Mouse (Mus musculus) heart, postnatal 0 days (tissue): Measurements from ENCODE around the gene Lgals9. TPM values are rescaled to one million over a fixed set of nuclear protein-coding genes. Genes with fewer than 3 reads are reported as not detected.
A peak's percentile ranks its signal among the peaks of the same experiment; 100 is the strongest.

ENCODE experiments used
- ATAC-seq: fragments of 200-750 bp; cut with Nextera tagmentation; 2 replicates; pipeline ENCODE4 v1.8.0; 2017; ENCODE audit warnings: low read depth, moderate number of reproducible peaks, moderate library complexity; ENCODE audit not compliant: insufficient read depth
- DNase-seq: peaks from one replicate; pipeline ENCODE4 v3.0.0-alpha.2; 2016; ENCODE audit warnings: low spot score
- H3K27ac ChIP-seq: fragments of 300-500 bp; sonication (generic); 2 replicates; pipeline ENCODE4 v1.5.1; 2014; ENCODE audit warnings: low read depth, mild to moderate bottlenecking
- H3K27me3 ChIP-seq: fragments of 300-500 bp; sonication (generic); 2 replicates; pipeline ENCODE4 v1.6.1; 2014; ENCODE audit warnings: low read length, mixed read lengths; ENCODE audit not compliant: control insufficient read depth, insufficient read depth
- H3K36me3 ChIP-seq: fragments of 300-500 bp; sonication (generic); replicated peaks from 2 replicates; pipeline ENCODE4 v1.6.1; 2014; ENCODE audit warnings: low read length, mixed read lengths; ENCODE audit not compliant: control insufficient read depth, insufficient read depth
- H3K4me1 ChIP-seq: fragments of 300-500 bp; sonication (generic); 2 replicates; pipeline ENCODE4 v1.6.1; 2014; ENCODE audit warnings: antibody characterized with exemption; ENCODE audit not compliant: control insufficient read depth, insufficient read depth
- H3K4me2 ChIP-seq: fragments of 300-500 bp; sonication (generic); 2 replicates; pipeline ENCODE4 v1.6.1; 2014; ENCODE audit warnings: low read depth, mild to moderate bottlenecking, low read length, moderate library complexity
- H3K4me3 ChIP-seq: fragments of 300-500 bp; sonication (generic); 2 replicates; pipeline ENCODE4 v1.5.1; 2014; ENCODE audit warnings: low read depth, low read length
- H3K9ac ChIP-seq: fragments of 300-500 bp; sonication (generic); replicated peaks from 2 replicates; pipeline ENCODE4 v1.6.1; 2014; ENCODE audit warnings: low read depth, low read length, mixed read lengths
- H3K9me3 ChIP-seq: fragments of 300-500 bp; sonication (generic); replicated peaks from 2 replicates; pipeline ENCODE4 v1.6.1; 2016; ENCODE audit warnings: low read length; ENCODE audit not compliant: control insufficient read depth
- CTCF ChIP-seq: IDR thresholded peaks from 2 replicates; pipeline ENCODE4 v1.5.1; 2016; ENCODE audit warnings: antibody characterized with exemption, control low read depth, low read depth
- EP300 ChIP-seq: IDR thresholded peaks from 2 replicates; pipeline ENCODE4 v1.6.1; 2016; ENCODE audit warnings: antibody characterized with exemption, low read depth
- WGBS: fragments of 180-500 bp; shearing (Covaris S2); extraction: QIAGEN DNeasy Blood & Tissue Kit; methylation state at CpG from one replicate; pipeline ENCODE4 v1.1.7; 2014; 5-methylcytosine and 5-hydroxymethylcytosine counted together
- polyA plus RNA-seq: library from polyadenylated mRNA; unstranded; fragments of >200 nt; fragmentation: Nextera tagmentation; extraction: Ambion mirVana; gene quantifications from 2 replicates; pipeline ENCODE4 v1.2.1, GENCODE M21; 2015
- total RNA-seq: library from RNA; depleted of rRNA; stranded (reverse); fragments of >200 nt; gene quantifications from 2 replicates; pipeline ENCODE4 v1.2.3, GENCODE M21; 2014; ENCODE audit warnings: low replicate concordance

Gene Lgals9
- total and polyA plus RNA-seq, 2 experiments from 2014 or later: 76.9 to 125 TPM

DNA sequence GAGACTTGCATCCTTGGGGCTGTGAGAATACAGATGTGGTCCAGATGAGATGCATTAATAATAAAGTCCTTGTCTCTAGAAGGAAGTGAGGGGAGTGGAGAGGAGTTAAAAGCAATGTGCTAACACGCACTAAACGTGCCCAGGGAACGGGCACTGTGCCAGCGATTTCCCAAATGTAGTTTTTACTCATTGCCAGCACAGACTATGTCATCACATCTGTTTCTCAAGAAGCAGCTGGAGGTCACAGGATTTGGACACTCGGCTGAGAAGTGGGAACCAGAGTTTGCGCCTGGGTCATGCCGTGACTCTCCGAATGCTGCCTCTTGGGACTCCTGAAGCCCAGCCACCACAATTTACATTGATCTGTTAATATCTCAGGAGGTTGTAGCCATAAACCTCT, 34.4 kb downstream of the Lgals9 start:
- no peak overlapping the region for H3K9ac ChIP-seq
- no peak for ATAC-seq

DNA sequence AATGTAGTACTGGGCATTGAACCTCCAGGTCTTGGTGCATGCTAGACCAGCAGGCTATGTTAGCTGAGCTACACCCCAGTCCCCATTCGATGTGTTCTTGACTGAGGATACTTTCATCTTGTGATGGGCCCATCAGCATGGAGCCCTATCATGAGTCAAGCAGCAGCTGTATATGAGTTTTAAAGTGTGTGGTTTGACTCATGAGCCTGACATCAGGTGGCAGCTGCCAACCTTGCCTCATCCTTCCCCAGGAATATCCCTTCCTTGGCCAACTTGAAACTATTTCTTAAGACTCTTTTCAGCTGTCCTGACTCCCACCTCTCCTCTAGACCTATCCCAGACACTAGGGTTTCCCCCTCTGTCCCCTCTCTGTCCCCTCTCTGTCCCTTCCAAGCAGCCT, 41.7 kb downstream of the Lgals9 start:
- WGBS: 70% methylated on average over 1 of the region's 1 CpGs
- no peaks in the 10 kb centered on the region for H3K4me1 ChIP-seq
- no peaks in the 10 kb centered on the region for H3K9me3 ChIP-seq
- no peak overlapping the region for H3K27ac ChIP-seq
- TF ChIP-seq CTCF (no peak), EP300 (no peak)
- H3K27me3 ChIP-seq: no peaks in the 10 kb centered on the region
- H3K9ac ChIP-seq: no peak overlapping the region
- H3K36me3 ChIP-seq: no peaks in the 10 kb centered on the region
- ATAC-seq (no peak), DNase-seq (no peak)
- H3K4me2 ChIP-seq: no peak overlapping the region
- no peak overlapping the region for H3K4me3 ChIP-seq

More for the DNA sequence above, 34.4 kb downstream of the Lgals9 start:
- H3K9me3 ChIP-seq: no peaks in the 10 kb centered on the region
- DNase-seq: no peak
- peaks cover 24% of the 10 kb centered on the region for H3K27me3 ChIP-seq
- no peaks in the 10 kb centered on the region for H3K4me1 ChIP-seq
- WGBS: 68% methylated on average over 8 of the region's 8 CpGs
- TF ChIP-seq EP300 (no peak), CTCF (no peak)
- no peaks in the 10 kb centered on the region for H3K36me3 ChIP-seq
- no peak overlapping the region for H3K27ac ChIP-seq
- no peak overlapping the region for H3K4me2 ChIP-seq
- H3K4me3 ChIP-seq: no peak overlapping the region

DNA sequence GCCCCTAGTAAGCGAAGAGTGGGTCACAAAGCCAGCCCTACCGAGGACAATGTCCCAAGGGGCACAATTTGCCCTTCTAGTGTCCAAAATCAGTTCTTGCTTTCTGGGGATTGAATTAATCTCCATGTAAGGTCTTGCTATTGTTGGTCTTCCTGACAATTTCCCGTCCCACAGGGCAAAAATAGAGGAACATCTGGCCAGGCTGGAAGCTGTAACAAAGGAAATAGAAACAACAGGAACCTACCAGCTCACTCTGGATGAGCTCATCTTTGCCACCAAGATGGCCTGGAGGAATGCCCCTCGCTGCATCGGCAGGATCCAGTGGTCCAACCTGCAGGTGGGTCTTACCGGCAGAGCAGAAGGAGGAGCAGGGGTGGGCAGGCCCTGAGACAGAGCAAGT, 49.6 kb downstream of the Lgals9 start:
- H3K9me3 ChIP-seq: no peaks in the 10 kb centered on the region
- DNase-seq: no peak
- ATAC-seq: no peak
- peak overlapping the region; percentile 41; the same call in 1 of the 2 replicates for H3K27ac ChIP-seq
- 56% methylated on average over 6 of the region's 6 CpGs for WGBS
- H3K4me2 ChIP-seq: no peak overlapping the region
- H3K4me1 ChIP-seq: no peaks in the 10 kb centered on the region
- no peak overlapping the region for H3K4me3 ChIP-seq
- no peak for TF ChIP-seq CTCF
- no peak for TF ChIP-seq EP300
- H3K36me3 ChIP-seq: no peaks in the 10 kb centered on the region
- H3K27me3 ChIP-seq: peaks cover 4% of the 10 kb centered on the region; the same call in 1 of the 2 replicates
- H3K9ac ChIP-seq: no peak overlapping the region

DNA sequence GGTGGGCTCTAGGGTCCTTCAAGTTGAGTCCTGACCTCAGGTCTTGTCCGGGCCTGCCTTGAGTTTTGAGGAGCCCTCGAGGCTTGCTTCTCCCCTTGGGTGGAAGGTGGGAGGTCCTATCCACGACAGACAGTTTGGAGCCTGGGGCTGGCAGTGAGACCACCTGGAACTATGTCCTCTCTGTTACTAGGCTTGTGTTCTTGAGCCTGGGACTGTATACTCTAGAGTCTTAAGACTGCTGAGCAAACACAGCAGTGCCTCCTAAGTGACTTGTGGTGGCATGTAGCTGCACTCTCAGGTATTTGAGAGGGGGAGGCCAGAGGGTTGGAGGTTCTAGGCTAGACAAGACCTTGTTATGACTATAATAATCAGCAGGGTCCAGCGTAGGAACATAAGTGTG, 50.0 kb downstream of the Lgals9 start:
- Histone ChIP-seq H3K4me2 (no peak overlapping the region), H3K4me1 (no peaks in the 10 kb centered on the region), H3K27me3 (peaks cover 4% of the 10 kb centered on the region; the same call in 1 of the 2 replicates), H3K4me3 (no peak overlapping the region), H3K36me3 (no peaks in the 10 kb centered on the region), H3K27ac (peak overlapping the region; percentile 41; the same call in 1 of the 2 replicates), H3K9ac (no peak overlapping the region), H3K9me3 (no peaks in the 10 kb centered on the region)
- no peak for ATAC-seq
- no peak for DNase-seq
- 68% methylated on average over 4 of the region's 4 CpGs for WGBS
- no peak for TF ChIP-seq CTCF
- TF ChIP-seq EP300: no peak

DNA sequence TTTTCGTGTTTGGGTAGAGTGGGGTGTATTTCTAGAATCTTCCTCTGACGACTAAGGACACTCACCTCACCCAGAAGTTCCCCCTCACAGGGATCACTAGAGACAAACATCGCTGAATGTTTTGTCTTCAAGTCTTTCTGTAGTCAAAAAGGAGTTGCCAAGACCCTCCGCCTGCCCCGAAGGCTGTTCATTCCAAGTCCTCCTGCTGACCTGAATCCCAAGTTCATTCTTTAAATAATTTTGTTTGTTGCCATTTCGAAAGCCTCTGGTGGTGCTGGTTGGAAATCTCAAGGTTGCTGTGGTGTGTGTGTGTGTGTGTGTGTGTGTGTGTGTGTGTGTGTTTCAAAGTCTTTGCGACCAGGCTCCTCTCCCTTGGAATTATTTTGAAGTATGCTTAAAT, 50.4 kb downstream of the Lgals9 start:
- TF ChIP-seq CTCF: no peak
- TF ChIP-seq EP300: no peak
- H3K9me3 ChIP-seq: no peaks in the 10 kb centered on the region
- H3K27me3 ChIP-seq: peaks cover 4% of the 10 kb centered on the region; the same call in 1 of the 2 replicates
- no peak for ATAC-seq
- no peak overlapping the region for H3K27ac ChIP-seq
- DNase-seq: no peak
- H3K36me3 ChIP-seq: no peaks in the 10 kb centered on the region
- peaks cover under 1% of the 10 kb centered on the region; the same call in 1 of the 2 replicates for H3K4me1 ChIP-seq
- 85% methylated on average over 7 of the region's 7 CpGs for whole genome bisulfite sequencing
- H3K4me3 ChIP-seq: no peak overlapping the region
- no peak overlapping the region for H3K4me2 ChIP-seq
- no peak overlapping the region for H3K9ac ChIP-seq

DNA sequence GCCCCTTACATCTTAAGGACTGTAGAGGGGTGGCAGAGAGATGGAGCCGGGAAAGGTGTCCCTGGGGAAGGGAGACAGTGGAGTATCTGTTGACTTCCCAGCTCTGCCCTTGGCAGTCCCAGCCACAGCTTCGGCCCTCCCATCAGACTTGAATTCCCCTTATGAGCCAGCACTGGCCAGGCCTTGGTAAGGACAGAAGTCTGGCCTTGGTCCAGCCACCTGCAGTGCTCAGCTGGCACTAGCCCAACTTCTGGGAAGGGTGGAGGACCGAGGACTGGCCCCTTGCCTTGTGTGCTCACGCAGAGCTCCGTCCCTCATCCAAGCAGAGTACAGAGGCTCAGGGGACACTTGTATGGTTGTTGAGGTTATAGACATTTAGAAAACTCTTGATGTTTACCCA, 55.4 kb downstream of the Lgals9 start:
- peak; percentile 88 for ATAC-seq
- H3K27me3 ChIP-seq: peaks cover 29% of the 10 kb centered on the region
- no peak overlapping the region for H3K27ac ChIP-seq
- DNase-seq: peak; percentile 82
- H3K4me1 ChIP-seq: peaks cover 6% of the 10 kb centered on the region
- H3K36me3 ChIP-seq: no peaks in the 10 kb centered on the region
- H3K4me3 ChIP-seq: no peak overlapping the region
- TF ChIP-seq EP300: no peak
- TF ChIP-seq CTCF: no peak
- no peak overlapping the region for H3K4me2 ChIP-seq
- H3K9ac ChIP-seq: no peak overlapping the region
- 9% methylated on average over 5 of the region's 5 CpGs for WGBS
- H3K9me3 ChIP-seq: no peaks in the 10 kb centered on the region
